Mouse (Mus musculus) heart, adult 2 months (tissue): Measurements from ENCODE around the gene Ptpru. TPM values are rescaled to one million over a fixed set of nuclear protein-coding genes. Genes with fewer than 3 reads are reported as not detected.

Experiments
- DNase-seq, 2 experiments: peaks; one replicate each; pipeline ENCODE4 v3.0.0; 2021
- H3K27ac ChIP-seq: fragments of 200-600 bp; 2 replicates; pipeline ENCODE4 v1.8.1; 2022
- H3K27me3 ChIP-seq: fragments of 200-500 bp; 2 replicates; pipeline ENCODE4 v1.6.1; 2012; ENCODE audit warnings: mild to moderate bottlenecking, low read length, inconsistent platforms, mixed read lengths; ENCODE audit not compliant: control insufficient read depth, insufficient read depth
- H3K36me3 ChIP-seq: fragments of 200-500 bp; 2 replicates; pipeline ENCODE4 v1.6.1; 2012; ENCODE audit warnings: low read length, inconsistent platforms; ENCODE audit not compliant: control insufficient read depth, insufficient read depth
- H3K4me1 ChIP-seq: fragments of 200-500 bp; 2 replicates; pipeline ENCODE4 v1.6.1; 2011; ENCODE audit warnings: low read length; ENCODE audit not compliant: control insufficient read depth, insufficient read depth
- H3K4me3 ChIP-seq: fragments of 200-600 bp; 2 replicates; pipeline ENCODE4 v1.8.1; 2022
- H3K79me2 ChIP-seq: fragments of 200-500 bp; replicated peaks from 2 replicates; pipeline ENCODE4 v1.6.1; 2012; ENCODE audit warnings: mild to moderate bottlenecking, inconsistent platforms, low read length, moderate library complexity, mixed read lengths; ENCODE audit not compliant: control insufficient read depth, insufficient read depth
- H3K9ac ChIP-seq: fragments of 200-500 bp; 2 replicates; pipeline ENCODE4 v1.6.1; 2012; ENCODE audit warnings: low read depth, mild to moderate bottlenecking, control low read depth, inconsistent platforms, low read length, mixed read lengths
- CTCF ChIP-seq: fragments of 200-600 bp; IDR thresholded peaks from 2 replicates; pipeline ENCODE4 v1.8.1; 2022; ENCODE audit warnings: antibody characterized with exemption, mild to moderate bottlenecking, moderate library complexity
- EP300 ChIP-seq: fragments of 200-500 bp; IDR thresholded peaks from 2 replicates; pipeline ENCODE4 v1.6.1; 2011; ENCODE audit warnings: low read depth, low read length, control low read depth; ENCODE audit not compliant: insufficient read depth
- POLR2A ChIP-seq: fragments of 200-500 bp; IDR thresholded peaks from 2 replicates; pipeline ENCODE4 v1.6.1; 2011; ENCODE audit warnings: mild to moderate bottlenecking, low read depth, low read length, control low read depth; ENCODE audit not compliant: insufficient read depth
- whole genome bisulfite sequencing: fragments of 180-500 bp; shearing (Covaris S2); methylation state at CpG from one replicate; pipeline ENCODE4 v1.1.7; 2018; 5-methylcytosine and 5-hydroxymethylcytosine counted together
- intact Hi-C: fragments of 180-260 bp; cut with DNase I; formaldehyde crosslinking; loops from one replicate; pipeline ENCODE4 v1.15.1; 2025
- polyA plus RNA-seq: library from polyadenylated mRNA; depleted of rRNA; stranded (reverse); fragments of >200 nt; gene quantifications from 2 replicates; pipeline ENCODE4 v1.2.3, GENCODE M21; 2012
- total RNA-seq, 2 experiments: library from RNA; stranded (reverse); gene quantifications; 2 replicates each; pipeline ENCODE4 v1.2.3; 2021

Ptpru gene
- total and polyA plus RNA-seq, 3 experiments = 4.2 to 5.7 (median 4.3) TPM

GRCm38 (mm10) chr4:131832759-131833407 is 5.2 kb downstream of the Ptpru start:
- no peaks in the 10 kb centered on the region for H3K36me3 ChIP-seq
- H3K27ac ChIP-seq = no peak overlapping the region
- intact Hi-C loops = no loop called here
- no peak for DNase-seq
- peaks cover 2% of the 10 kb centered on the region; the same call in 1 of the 2 replicates for H3K27me3 ChIP-seq
- 72% methylated on average over 3 of the region's 3 CpGs for WGBS
- no peak for TF ChIP-seq CTCF
- no peak for TF ChIP-seq POLR2A
- H3K79me2 ChIP-seq = no peaks in the 10 kb centered on the region
- H3K4me3 ChIP-seq = no peak overlapping the region
- H3K9ac ChIP-seq = no peak overlapping the region
- peaks cover 1% of the 10 kb centered on the region; the same call in 1 of the 2 replicates for H3K4me1 ChIP-seq

- Histone ChIP-seq H3K79me2 (no peaks in the 10 kb centered on the region), H3K4me3 (no peak overlapping the region), H3K9ac (no peak overlapping the region), H3K27ac (no peak overlapping the region), H3K27me3 (no peaks in the 10 kb centered on the region), H3K4me1 (peaks cover 1% of the 10 kb centered on the region; the same call in 1 of the 2 replicates), H3K36me3 (no peaks in the 10 kb centered on the region)
- no peak for DNase-seq
- 77% methylated on average over 5 of the region's 5 CpGs for WGBS
- intact Hi-C loops = no loop called here
- TF ChIP-seq EP300 (no peak), POLR2A (no peak)
Observed at GRCm38 (mm10) chr4:131831546-131832045, 6.5 kb downstream of the Ptpru start.

DNA sequence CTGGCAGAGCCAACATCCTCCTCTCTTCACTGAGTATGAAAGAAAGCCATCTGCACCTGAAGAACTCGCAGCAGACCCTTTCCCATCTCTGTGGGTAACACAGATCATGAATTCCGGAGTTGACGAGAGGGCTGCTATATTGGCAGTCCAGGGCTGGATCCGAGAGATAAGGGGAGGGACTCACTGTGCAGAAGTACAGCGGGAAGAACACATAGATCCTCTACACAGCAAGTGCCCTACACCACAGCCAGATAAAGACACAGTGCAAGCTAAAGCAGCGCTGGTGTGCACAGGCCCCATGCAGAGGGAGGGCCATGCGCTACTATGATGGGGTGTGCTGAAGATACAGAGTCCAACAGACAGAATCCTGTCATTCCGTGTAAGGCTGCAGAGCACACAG is 9.0 kb downstream of the Ptpru start:
- H3K36me3 ChIP-seq = no peaks in the 10 kb centered on the region
- H3K4me1 ChIP-seq = no peaks in the 10 kb centered on the region
- intact Hi-C loops = no loop called here
- TF ChIP-seq POLR2A (no peak), EP300 (no peak), CTCF (no peak)
- no peak overlapping the region for H3K27ac ChIP-seq
- no peak overlapping the region for H3K9ac ChIP-seq
- no peak overlapping the region for H3K4me3 ChIP-seq
- H3K79me2 ChIP-seq = no peaks in the 10 kb centered on the region
- DNase-seq = no peak
- 70% methylated on average over 8 of the region's 8 CpGs for WGBS
- H3K27me3 ChIP-seq = no peaks in the 10 kb centered on the region

DNA sequence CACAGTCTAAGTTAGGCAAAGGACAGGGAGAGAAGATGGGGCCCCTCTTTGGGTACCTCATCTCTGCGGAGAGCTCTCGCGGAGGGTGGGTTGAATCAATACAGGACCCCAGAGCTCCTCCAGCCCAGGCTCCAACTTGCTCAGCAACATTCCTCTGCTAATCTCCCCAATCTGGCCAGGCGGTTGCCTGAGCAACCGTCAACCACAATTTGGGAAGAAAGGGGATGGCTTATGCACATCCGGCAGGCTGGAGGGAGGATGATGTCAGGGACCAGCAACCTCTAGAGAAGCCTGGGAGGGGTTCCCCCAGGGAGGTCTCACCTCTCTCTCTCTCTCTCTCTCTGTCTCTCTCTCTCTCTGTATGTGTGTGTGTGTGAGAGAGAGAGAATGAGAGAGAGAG is 11.2 kb downstream of the Ptpru start:
- TF ChIP-seq EP300 (no peak), POLR2A (no peak), CTCF (no peak)
- H3K9ac ChIP-seq = no peak overlapping the region
- H3K4me3 ChIP-seq = no peak overlapping the region
- intact Hi-C loops = no loop called here
- no peaks in the 10 kb centered on the region for H3K79me2 ChIP-seq
- H3K27ac ChIP-seq = no peak overlapping the region
- DNase-seq = no peak
- H3K4me1 ChIP-seq = no peaks in the 10 kb centered on the region
- no peaks in the 10 kb centered on the region for H3K36me3 ChIP-seq
- 18% methylated on average over 6 of the region's 6 CpGs for WGBS
- no peaks in the 10 kb centered on the region for H3K27me3 ChIP-seq

DNA sequence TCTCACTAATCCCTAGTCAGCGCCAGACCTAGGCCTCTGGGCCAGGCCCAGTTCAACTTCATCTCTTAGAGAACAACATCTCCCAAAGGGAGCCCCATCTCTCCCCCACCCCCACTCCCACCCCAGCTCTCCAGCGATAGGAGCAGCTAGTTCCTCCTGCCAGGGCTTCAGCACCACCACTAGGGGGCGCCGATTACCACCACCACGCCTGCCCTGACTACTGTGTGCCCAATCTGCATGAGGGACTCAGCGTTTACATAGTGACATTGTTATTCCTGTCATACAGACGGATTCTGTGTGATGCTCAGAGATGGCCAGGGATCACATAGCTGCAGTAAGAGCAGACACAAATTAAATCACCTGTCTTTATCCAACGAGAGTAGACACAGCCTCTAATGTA is 12.3 kb downstream of the Ptpru start:
- 42% methylated on average over 8 of the region's 8 CpGs for WGBS
- no peaks in the 10 kb centered on the region for H3K79me2 ChIP-seq
- intact Hi-C loops = no loop called here
- H3K4me3 ChIP-seq = no peak overlapping the region
- H3K4me1 ChIP-seq = no peaks in the 10 kb centered on the region
- H3K9ac ChIP-seq = no peak overlapping the region
- TF ChIP-seq CTCF (peak; percentile 76), POLR2A (no peak)
- H3K27ac ChIP-seq = no peak overlapping the region
- no peaks in the 10 kb centered on the region for H3K36me3 ChIP-seq
- peak; percentile 52 to 64 for DNase-seq
- no peaks in the 10 kb centered on the region for H3K27me3 ChIP-seq

- WGBS = 69% methylated on average over 3 of the region's 3 CpGs
Observed at GRCm38 (mm10) chr4:131824939-131825338, 13.1 kb downstream of the Ptpru start.

More at GRCm38 (mm10) chr4:131824939-131825338, 13.1 kb downstream of the Ptpru start:
- Histone ChIP-seq H3K36me3 (no peaks in the 10 kb centered on the region), H3K4me3 (no peak overlapping the region), H3K9ac (no peak overlapping the region), H3K27ac (no peak overlapping the region), H3K4me1 (no peaks in the 10 kb centered on the region), H3K79me2 (no peaks in the 10 kb centered on the region), H3K27me3 (no peaks in the 10 kb centered on the region)
- intact Hi-C loops = no loop called here
- DNase-seq = no peak
- no peak for TF ChIP-seq POLR2A
- TF ChIP-seq EP300 = no peak
- no peak for TF ChIP-seq CTCF
